Mouse (Mus musculus): ENCODE measurements at regions not wholly inside any gene's neighbourhood (a gene's known extent, or its start where the extent isn't known, plus 50 kb on each side); places are given as distances from the start of the nearest gene placed in this dataset.

- intact Hi-C loops (cut with DNase I): no loop called here
These were observed 59.6 kb downstream of the Kcne4 start for GRCm38 (mm10) chr1:78876156-78876555.

GRCm38 (mm10) chr1:78879246-78879645, 62.7 kb downstream of the Kcne4 start:
- no peak for DNase-seq
- intact Hi-C loops (cut with DNase I): no loop called here

More at GRCm38 (mm10) chr1:78876156-78876555, 59.6 kb downstream of the Kcne4 start:
- no peak for DNase-seq

GRCm38 (mm10) chr1:78882455-78882854, 65.9 kb downstream of the Kcne4 start:
- no peak for DNase-seq
- intact Hi-C loops (cut with DNase I): no loop called here

- DNase-seq: no peak
- intact Hi-C loops (cut with DNase I): no loop called here
These were observed 72.7 kb downstream of the Kcne4 start for GRCm38 (mm10) chr1:78889241-78889640.

GRCm38 (mm10) chr1:78891344-78891743, 74.8 kb downstream of the Kcne4 start:
- no peak for DNase-seq
- intact Hi-C loops (cut with DNase I): no loop called here

- DNase-seq: no peak
- intact Hi-C loops (cut with DNase I): no loop called here
These were observed 77.7 kb downstream of the Kcne4 start for GRCm38 (mm10) chr1:78894301-78894700.

GRCm38 (mm10) chr1:78895112-78895511, 78.6 kb downstream of the Kcne4 start:
- intact Hi-C loops (cut with DNase I): no loop called here
- no peak for DNase-seq

- intact Hi-C loops (cut with DNase I): no loop called here
- DNase-seq: no peak
These were observed 91.0 kb downstream of the Kcne4 start for GRCm38 (mm10) chr1:78907591-78907990.

GRCm38 (mm10) chr1:78907991-78908390, 91.4 kb downstream of the Kcne4 start:
- no peak for DNase-seq
- intact Hi-C loops (cut with DNase I): no loop called here

- intact Hi-C loops (cut with DNase I): no loop called here
These were observed 97.2 kb downstream of the Kcne4 start for GRCm38 (mm10) chr1:78913791-78914190.

GRCm38 (mm10) chr1:78919863-78920262, 103.3 kb downstream of the Kcne4 start:
- intact Hi-C loops (cut with DNase I): no loop called here
- no peak for DNase-seq

More at GRCm38 (mm10) chr1:78913791-78914190, 97.2 kb downstream of the Kcne4 start:
- no peak for DNase-seq

- intact Hi-C loops (cut with DNase I): no loop called here
These were observed 113.4 kb downstream of the Kcne4 start for GRCm38 (mm10) chr1:78929975-78930374.

GRCm38 (mm10) chr1:78939871-78940270, 123.3 kb downstream of the Kcne4 start:
- intact Hi-C loops (cut with DNase I): no loop called here
- no peak for DNase-seq

More at GRCm38 (mm10) chr1:78929975-78930374, 113.4 kb downstream of the Kcne4 start:
- DNase-seq: no peak

GRCm38 (mm10) chr1:78945588-78945987, 129.0 kb downstream of the Kcne4 start:
- intact Hi-C loops (cut with DNase I): no loop called here
- no peak for DNase-seq

GRCm38 (mm10) chr1:78980051-78980450, 163.5 kb downstream of the Kcne4 start:
- DNase-seq: peak; percentile 2

More at GRCm38 (mm10) chr1:78980051-78980450, 163.5 kb downstream of the Kcne4 start:
- intact Hi-C loops (cut with DNase I): no loop called here
